Mouse (Mus musculus): ENCODE measurements at regions not wholly inside any gene's neighbourhood (a gene's known extent, or its start where the extent isn't known, plus 50 kb on each side); places are given as distances from the start of the nearest gene placed in this dataset.

- TF ChIP-seq CTCF (conservative IDR thresholded peaks at IDR 0.05; ENCODE audit: insufficient read depth, insufficient read length, low read depth, low read length): no peak
- TF ChIP-seq POLR2A (IDR thresholded peaks at IDR 0.05; ENCODE audit: low read depth, low read length): no peak
These were observed 142.7 kb upstream of the Kcnh7 start for GRCm38 (mm10) chr2:63326750-63327149.

Measured in kidney, adult 2 months (tissue).